Mouse (Mus musculus): ENCODE measurements around the gene Shoc2. TPM values are rescaled to one million over a fixed set of nuclear protein-coding genes. Genes with fewer than 3 reads are reported as not detected.
A peak's percentile ranks its signal among the peaks of the same experiment; 100 is the strongest.

Shoc2 gene
- polyA plus RNA-seq, 1 experiment from 2014 or later = 29.8 TPM

DNA sequence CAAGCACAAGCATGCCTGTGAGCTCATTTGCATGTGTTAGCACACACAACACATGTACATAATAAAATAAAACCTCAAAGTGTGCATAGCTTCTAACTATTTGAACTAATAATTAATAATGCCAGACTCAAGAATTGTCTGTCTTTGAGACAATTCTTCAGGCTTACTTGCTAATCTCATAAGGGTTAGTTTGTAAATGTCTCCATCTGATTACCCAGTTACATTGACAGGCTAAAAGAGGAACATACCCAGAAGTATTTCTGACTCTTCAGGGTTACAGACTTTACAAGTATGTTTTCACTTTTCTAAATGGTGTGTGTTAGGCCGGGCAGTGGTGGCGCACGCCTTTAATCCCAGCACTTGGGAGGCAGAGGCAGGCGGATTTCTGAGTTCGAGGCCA is 71.4 kb downstream of the Shoc2 start:
- no peak for DNase-seq (ENCODE audit: low spot score)

DNA sequence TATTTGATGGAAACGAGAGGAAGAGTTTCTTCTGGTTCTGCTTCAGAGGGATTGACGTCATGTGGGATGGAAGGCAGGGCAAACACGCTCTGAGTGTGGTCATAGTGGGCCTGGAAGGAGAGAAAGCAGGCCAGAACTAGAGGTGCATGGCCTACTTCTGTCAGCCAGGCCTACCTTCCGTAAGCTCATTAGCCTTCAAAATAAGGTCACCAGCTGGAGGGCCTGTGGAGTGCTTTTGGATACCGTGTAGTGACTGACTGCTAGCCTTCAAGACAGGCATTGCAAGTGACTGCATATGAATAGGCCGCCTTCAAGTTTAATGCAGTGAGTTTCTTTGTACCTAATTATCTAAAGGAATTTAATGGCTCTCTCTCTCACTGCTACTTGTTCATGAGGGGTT is 91.0 kb downstream of the Shoc2 start:
- no peak for DNase-seq (ENCODE audit: low spot score)

- no peak for DNase-seq (ENCODE audit: low spot score)
These were observed 95.3 kb downstream of the Shoc2 start for GRCm38 (mm10) chr19:54039441-54039840.

DNA sequence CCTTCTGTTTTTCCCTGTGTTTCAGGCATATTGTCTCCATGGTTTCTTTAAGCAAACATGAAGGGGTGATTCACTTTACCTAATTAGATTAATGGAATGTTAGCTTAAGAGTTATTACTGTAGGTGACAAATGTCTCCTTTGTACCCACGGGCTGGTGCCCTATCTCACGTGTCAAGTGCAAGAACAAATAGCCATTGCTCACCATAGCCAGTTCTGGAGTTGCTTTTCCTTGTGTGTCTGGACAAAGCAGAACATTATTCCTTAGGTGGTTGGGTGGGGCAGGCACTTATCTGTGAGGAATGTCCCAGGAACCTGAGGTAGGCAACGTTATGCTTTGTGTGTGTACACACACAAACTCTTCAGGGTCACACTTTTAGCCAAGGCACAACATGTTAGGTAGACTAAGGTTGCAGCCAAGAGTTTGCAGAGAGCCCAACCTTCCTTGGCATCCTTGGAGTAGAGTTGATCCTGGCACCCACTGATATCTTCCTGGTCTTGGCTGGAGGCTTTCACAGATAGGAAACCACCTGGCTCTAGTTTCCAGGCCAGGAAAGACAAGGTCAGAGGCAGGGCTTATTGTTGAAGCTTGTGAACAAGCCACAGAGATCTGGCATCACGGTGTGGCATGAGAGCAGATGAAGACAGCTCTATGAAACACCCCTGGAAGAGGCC is 96.4 kb downstream of the Shoc2 start:
- DNase-seq (ENCODE audit: low spot score) = no peak

- DNase-seq (ENCODE audit: low spot score) = peak; percentile 44
These were observed 96.9 kb downstream of the Shoc2 start for GRCm38 (mm10) chr19:54041029-54041367.

GRCm38 (mm10) chr19:54043851-54044250 is 99.7 kb downstream of the Shoc2 start, which contains the start of gene Adra2a:
Gene Adra2a (plus strand): TSS chr19:54044151.
- DNase-seq (ENCODE audit: low spot score) = no peak

- DNase-seq (ENCODE audit: low spot score) = peak; percentile 48
These were observed 100.6 kb downstream of the Shoc2 start for GRCm38 (mm10) chr19:54044507-54045371.

GRCm38 (mm10) chr19:54045412-54045811 is 101.3 kb downstream of the Shoc2 start:
- DNase-seq (ENCODE audit: low spot score) = no peak

DNA sequence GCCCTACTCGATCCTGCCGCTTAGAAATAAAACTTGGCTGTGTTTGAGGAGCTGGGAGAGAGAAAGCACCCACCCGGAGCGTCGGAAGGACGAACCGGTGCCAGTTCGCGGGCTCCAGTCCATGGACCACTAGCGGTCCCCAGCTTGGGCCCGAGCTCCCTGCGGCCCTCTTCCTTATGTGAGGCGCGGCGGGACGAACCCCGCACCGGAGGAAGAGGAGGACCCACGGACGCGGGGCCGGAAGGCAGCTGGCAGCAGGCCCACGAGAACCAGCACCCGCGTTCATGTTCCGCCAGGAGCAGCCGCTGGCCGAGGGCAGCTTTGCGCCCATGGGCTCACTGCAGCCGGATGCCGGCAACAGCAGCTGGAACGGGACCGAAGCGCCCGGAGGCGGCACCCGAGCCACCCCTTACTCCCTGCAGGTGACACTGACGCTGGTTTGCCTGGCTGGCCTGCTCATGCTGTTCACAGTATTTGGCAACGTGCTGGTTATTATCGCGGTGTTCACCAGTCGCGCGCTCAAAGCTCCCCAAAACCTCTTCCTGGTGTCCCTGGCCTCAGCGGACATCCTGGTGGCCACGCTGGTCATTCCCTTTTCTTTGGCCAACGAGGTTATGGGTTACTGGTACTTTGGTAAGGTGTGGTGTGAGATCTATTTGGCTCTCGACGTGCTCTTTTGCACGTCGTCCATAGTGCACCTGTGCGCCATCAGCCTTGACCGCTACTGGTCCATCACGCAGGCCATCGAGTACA is 102.0 kb downstream of the Shoc2 start:
- DNase-seq (ENCODE audit: low spot score) = no peak

GRCm38 (mm10) chr19:54046684-54047070 is 102.6 kb downstream of the Shoc2 start:
- DNase-seq (ENCODE audit: low spot score) = no peak

DNA sequence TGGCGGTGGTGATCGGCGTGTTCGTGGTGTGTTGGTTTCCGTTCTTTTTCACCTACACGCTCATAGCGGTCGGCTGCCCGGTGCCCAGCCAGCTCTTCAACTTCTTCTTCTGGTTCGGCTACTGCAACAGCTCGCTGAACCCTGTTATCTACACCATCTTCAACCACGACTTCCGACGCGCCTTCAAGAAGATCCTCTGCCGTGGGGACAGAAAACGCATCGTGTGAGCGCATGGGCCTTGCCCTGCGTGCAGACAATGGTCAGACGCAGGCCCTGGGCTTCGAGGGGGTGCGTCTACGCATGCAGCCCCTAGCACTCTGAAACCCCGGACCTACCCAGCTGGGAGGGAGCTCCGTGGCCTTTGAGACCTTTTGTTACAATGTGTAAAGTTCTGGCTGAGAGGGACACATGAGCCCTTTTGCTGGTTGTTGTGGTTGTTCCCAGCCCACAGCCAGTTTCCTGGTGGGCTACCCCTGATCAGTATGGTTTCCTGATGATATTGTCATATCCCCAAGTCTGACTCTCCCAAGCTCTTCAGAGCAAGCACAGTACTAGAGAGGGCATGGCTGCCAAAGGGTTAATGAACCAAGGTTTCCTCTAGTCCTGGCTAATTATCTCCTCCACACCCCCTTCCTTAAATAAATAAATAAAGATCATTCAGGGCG is 103.4 kb downstream of the Shoc2 start:
- peak; percentile 19 for DNase-seq (ENCODE audit: low spot score)

DNA sequence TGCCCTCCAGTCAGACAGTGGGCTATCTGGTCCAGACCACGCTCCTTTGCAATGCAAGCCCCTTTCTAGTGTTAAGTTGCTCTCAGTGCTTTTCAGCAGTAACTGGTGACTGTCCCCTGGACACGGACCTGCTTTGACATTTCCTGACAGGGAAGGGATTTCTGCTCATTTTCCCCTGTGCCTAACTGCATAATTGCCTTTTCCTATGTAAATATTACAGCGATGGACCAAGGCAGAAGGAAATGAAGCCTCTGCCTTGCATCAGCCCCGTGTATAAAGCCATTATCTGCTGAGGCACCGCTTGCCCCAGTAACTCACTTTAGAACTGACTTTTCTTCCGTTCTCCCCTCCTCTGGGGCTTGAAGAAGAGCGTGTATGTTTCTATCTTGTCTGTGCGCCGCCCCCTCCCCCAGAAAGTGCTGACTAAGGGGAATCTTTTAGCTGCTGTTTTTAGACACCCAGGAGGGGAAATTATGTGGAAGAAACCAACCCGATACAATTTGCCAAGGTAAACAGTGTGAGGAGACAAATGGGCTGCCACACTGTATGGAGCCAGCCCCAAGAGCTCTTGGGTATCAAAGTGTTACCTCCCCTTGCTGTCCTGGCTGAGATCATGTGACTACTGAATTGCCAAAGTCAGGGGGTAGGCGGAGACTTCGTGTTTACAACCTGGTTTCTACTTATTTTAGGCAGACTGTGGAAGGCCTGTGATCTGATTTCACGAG is 104.2 kb downstream of the Shoc2 start:
- DNase-seq (ENCODE audit: low spot score) = no peak

GRCm38 (mm10) chr19:54051651-54052050 is 107.5 kb downstream of the Shoc2 start:
- DNase-seq (ENCODE audit: low spot score) = no peak

GRCm38 (mm10) chr19:54055845-54056244 is 111.7 kb downstream of the Shoc2 start:
- no peak for DNase-seq (ENCODE audit: low spot score)

GRCm38 (mm10) chr19:54068447-54068846 is 124.3 kb downstream of the Shoc2 start:
- no peak for DNase-seq (ENCODE audit: low spot score)

GRCm38 (mm10) chr19:54070521-54070920 is 126.4 kb downstream of the Shoc2 start:
- no peak for DNase-seq (ENCODE audit: low spot score)

- DNase-seq (ENCODE audit: low spot score) = no peak
These were observed 128.2 kb downstream of the Shoc2 start for GRCm38 (mm10) chr19:54072233-54072800.

DNA sequence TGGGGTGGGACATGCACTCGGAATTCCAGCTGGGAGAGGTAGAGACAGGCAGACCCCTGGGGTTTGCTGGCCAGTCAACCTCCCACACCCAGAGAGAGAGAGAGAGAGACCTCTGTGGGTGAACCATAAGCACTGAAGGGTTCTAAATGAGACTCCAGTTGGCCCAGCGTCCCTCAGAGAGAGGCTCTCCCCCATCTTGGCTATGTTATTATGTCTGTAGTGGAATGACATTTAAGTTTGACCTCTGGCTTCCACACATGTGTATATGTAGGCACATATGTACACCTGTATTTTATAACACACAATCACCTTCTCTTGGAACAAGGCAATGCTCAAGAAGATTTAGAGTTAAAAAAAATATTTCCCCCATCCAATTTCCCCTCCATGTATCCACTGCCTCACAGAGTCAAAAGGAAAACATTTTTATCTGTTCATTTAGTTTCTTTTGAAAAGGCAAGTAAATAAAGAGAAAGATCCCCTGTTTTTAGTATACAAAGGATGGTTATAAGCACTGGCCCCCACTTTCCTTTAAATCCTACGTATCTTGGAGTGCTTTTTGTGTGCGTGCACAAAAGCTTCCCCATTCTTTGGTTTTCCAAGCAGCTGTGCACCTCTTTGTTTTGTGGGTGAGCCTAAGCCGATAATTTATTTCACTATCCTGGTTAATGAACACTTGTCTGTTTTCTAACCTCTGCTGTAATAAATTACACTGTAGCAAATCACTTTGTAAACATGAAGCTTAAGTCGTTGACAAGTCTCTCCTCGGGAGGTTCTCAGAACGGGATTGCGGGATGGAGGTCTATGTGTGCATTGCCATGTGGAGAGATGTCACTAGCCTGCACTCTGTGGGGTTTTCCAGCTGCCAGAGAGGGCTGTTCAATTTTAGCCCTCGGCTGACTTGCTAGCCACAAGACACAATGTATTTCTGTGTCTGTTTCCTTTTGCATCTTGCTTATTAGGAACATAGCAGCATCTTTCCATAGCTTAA is 132.6 kb downstream of the Shoc2 start:
- no peak for DNase-seq (ENCODE audit: low spot score)

DNA sequence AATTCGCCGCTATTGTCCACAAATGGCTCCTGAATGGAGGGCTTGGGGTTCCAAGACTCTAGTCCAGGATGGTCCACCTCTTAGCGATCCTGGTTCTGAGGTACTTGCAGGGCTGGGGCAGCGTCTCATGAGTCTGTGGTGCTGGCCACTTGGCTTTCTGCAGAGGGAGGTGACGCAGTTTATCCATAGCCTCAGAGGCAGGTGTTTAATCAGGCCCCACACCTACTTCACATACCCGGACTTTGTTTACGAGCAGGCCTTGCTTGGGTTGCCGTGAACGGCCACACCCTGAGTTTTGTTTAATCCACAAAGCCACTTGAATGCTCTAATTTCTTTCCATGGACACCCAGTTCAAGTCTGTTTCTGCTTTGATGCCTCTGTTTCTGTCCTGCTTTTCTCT is 137.2 kb downstream of the Shoc2 start:
- DNase-seq (ENCODE audit: low spot score) = no peak

All from thymus, postnatal 0 days (tissue).